Mouse (Mus musculus) myocyte (in vitro differentiated cells): ENCODE measurements around the gene Nckap5l. TPM values are rescaled to one million over a fixed set of nuclear protein-coding genes. Genes with fewer than 3 reads are reported as not detected.
A peak's percentile ranks its signal among the peaks of the same experiment; 100 is the strongest.

ENCODE experiments used
- H3K27me3 ChIP-seq: one replicate; pipeline ENCODE4 v1.6.1; 2011; ENCODE audit not compliant: control insufficient read depth, insufficient read depth, insufficient read length
- H3K36me3 ChIP-seq: one replicate; pipeline ENCODE4 v1.6.1; 2011; ENCODE audit not compliant: control insufficient read depth, insufficient read depth
- H3K4me2 ChIP-seq: one replicate; pipeline ENCODE4 v1.6.1; 2011; ENCODE audit warnings: low read depth, control low read depth
- H3K4me3 ChIP-seq: one replicate; pipeline ENCODE4 v1.5.1; 2011; ENCODE audit warnings: mild to moderate bottlenecking, control low read depth, moderate library complexity
- H3K79me2 ChIP-seq: one replicate; pipeline ENCODE4 v1.6.1; 2011; ENCODE audit not compliant: control insufficient read depth, insufficient read depth
- H3ac ChIP-seq: one replicate; pipeline ENCODE4 v1.6.1; 2011; ENCODE audit not compliant: control insufficient read depth, insufficient read length
- CEBPB ChIP-seq: IDR thresholded peaks from 2 replicates; pipeline ENCODE4 v1.6.1; 2011; ENCODE audit warnings: mild to moderate bottlenecking, moderate library complexity; ENCODE audit not compliant: poor library complexity, insufficient read depth, severe bottlenecking
- E2F4 ChIP-seq: IDR thresholded peaks from one replicate; pipeline ENCODE4 v1.6.1; 2011; ENCODE audit warnings: mild to moderate bottlenecking, control low read depth, moderate library complexity; ENCODE audit not compliant: insufficient read depth
- MAX ChIP-seq: IDR thresholded peaks from one replicate; pipeline ENCODE4 v1.6.1; 2011; ENCODE audit warnings: low read depth, mild to moderate bottlenecking, control low read depth
- MYOD1 ChIP-seq, 3 experiments: IDR thresholded peaks; one replicate each; pipeline ENCODE4 v1.6.1; 2011; ENCODE audit warnings: control low read depth in 2 of 3, low read depth in 2 of 3, mild to moderate bottlenecking in 2 of 3, moderate library complexity in 1 of 3; ENCODE audit not compliant: insufficient read length in 2 of 3, control insufficient read depth in 1 of 3
- MYOG ChIP-seq, 3 experiments: IDR thresholded peaks; one replicate each; pipeline ENCODE4 v1.6.1; 2011; ENCODE audit warnings: control low read depth in 2 of 3, low read depth in 2 of 3, mild to moderate bottlenecking in 2 of 3; ENCODE audit not compliant: insufficient read length in 2 of 3, control insufficient read depth in 1 of 3, insufficient read depth in 1 of 3
- POLR2A ChIP-seq: IDR thresholded peaks from one replicate; pipeline ENCODE4 v1.6.1; 2011; ENCODE audit warnings: low read depth, mild to moderate bottlenecking, control low read depth, moderate library complexity; ENCODE audit not compliant: insufficient read length
- POLR2AphosphoS2 ChIP-seq: IDR thresholded peaks from one replicate; pipeline ENCODE4 v1.6.1; 2011; ENCODE audit warnings: low read depth, control low read depth; ENCODE audit not compliant: insufficient read length
- REST ChIP-seq: IDR thresholded peaks from one replicate; pipeline ENCODE4 v1.6.1; 2011; ENCODE audit warnings: mild to moderate bottlenecking, control low read depth, moderate library complexity; ENCODE audit not compliant: insufficient read depth, insufficient read length
- SRF ChIP-seq: IDR thresholded peaks from one replicate; pipeline ENCODE4 v1.6.1; 2011; ENCODE audit warnings: low read depth; ENCODE audit not compliant: control insufficient read depth, insufficient read length
- TCF12 ChIP-seq: IDR thresholded peaks from one replicate; pipeline ENCODE4 v1.6.1; 2011; ENCODE audit warnings: mild to moderate bottlenecking, control low read depth; ENCODE audit not compliant: poor library complexity, insufficient read depth, severe bottlenecking
- TCF3 ChIP-seq: IDR thresholded peaks from one replicate; pipeline ENCODE4 v1.6.1; 2011; ENCODE audit warnings: low read depth, control low read depth; ENCODE audit not compliant: insufficient read length
- USF1 ChIP-seq: IDR thresholded peaks from one replicate; pipeline ENCODE4 v1.6.1; 2011; ENCODE audit warnings: low read depth, mild to moderate bottlenecking, control low read depth, moderate library complexity
- polyA plus RNA-seq: library from polyadenylated mRNA; unstranded; fragments of >200 nt; fragmentation: generic; extraction: Trizol; gene quantifications from one replicate; pipeline ENCODE4 v1.2.1, GENCODE M21; 2012; ENCODE audit warnings: missing spikeins

Gene Nckap5l
- polyA plus RNA-seq, 1 experiment, result 40.9 TPM

DNA sequence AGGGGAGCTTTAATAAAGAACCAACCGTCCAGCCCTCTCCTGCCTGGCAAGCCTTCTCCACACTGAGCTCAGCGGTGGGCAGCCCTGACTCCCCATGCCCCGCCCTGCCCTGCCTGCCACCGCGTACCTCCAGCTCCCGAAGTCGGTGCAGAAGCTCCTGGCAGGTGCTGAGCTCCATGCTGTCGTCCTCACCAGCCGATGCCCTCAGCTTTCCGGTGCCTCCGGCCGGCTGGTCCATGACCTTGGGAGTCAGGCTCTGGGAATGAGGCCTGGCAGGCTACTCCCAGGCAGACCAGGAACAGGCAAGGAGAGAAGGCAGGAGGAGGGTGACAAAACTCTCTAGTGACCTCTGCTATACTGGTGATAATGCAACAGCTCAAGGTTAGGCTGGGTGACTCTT is 23.6 kb downstream of the Nckap5l start:
- Histone ChIP-seq H3K4me2 (no peak overlapping the region), H3K27me3 (no peaks in the 10 kb centered on the region), H3ac (no peak overlapping the region), H3K79me2 (peaks cover 61% of the 10 kb centered on the region), H3K4me3 (no peak overlapping the region), H3K36me3 (peaks cover 15% of the 10 kb centered on the region)
- TF ChIP-seq MYOD1 (IDR thresholded peaks at IDR 0.05; ENCODE audit: control insufficient read depth in 1 of 3, insufficient read length in 2 of 3, low read depth in 2 of 3) (peak in 1 of 3 experiments; percentile 10), MYOG (IDR thresholded peaks at IDR 0.05; ENCODE audit: control insufficient read depth in 1 of 3, insufficient read depth in 1 of 3, insufficient read length in 2 of 3, low read depth in 2 of 3) (peak in 1 of 3 experiments; percentile 34), USF1 (no peak), POLR2AphosphoS2 (no peak)

DNA sequence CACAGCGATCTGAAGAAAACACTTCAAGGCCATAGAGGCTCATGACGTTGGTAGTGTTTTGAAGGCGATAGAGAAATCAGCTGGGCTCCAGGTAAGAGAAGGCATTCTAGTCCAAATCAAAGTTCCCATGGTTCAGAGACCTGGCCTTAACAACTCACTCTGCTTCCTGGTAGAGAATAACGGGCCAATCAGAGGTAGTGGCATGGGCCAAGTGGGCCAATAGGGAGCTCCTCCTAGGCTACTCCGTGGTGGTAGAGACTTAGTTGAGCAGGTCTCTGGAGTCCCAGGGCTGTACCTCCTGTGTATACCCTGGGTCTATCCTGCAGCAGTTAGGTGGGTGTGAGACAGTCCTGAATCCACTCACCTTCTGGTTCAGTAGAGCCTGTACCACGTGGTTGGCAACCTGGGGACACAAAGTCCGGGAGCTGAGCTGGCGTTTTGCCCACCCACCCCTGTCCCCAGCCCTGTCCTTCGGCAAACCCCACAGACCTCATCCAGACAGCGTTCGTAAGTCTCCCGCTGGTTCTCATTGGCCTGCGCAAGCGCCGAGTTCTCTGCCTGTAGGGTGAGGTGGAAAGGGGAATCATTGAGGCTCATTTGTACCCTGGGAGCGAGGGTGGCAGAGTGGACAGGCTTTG is 24.3 kb downstream of the Nckap5l start:
- no peaks in the 10 kb centered on the region for H3K27me3 ChIP-seq
- no peak overlapping the region for H3ac ChIP-seq
- H3K79me2 ChIP-seq, result peaks cover 54% of the 10 kb centered on the region
- no peak for TF ChIP-seq TCF3
- TF ChIP-seq REST, result no peak
- no peak for TF ChIP-seq MAX
- no peak for TF ChIP-seq MYOG (IDR thresholded peaks at IDR 0.05; ENCODE audit: control insufficient read depth in 1 of 3, insufficient read depth in 1 of 3, insufficient read length in 2 of 3, low read depth in 2 of 3)
- peak; percentile 2 for TF ChIP-seq POLR2AphosphoS2
- peak overlapping the region; percentile 79 for H3K4me2 ChIP-seq
- H3K36me3 ChIP-seq, result peaks cover 16% of the 10 kb centered on the region
- no peak overlapping the region for H3K4me3 ChIP-seq

DNA sequence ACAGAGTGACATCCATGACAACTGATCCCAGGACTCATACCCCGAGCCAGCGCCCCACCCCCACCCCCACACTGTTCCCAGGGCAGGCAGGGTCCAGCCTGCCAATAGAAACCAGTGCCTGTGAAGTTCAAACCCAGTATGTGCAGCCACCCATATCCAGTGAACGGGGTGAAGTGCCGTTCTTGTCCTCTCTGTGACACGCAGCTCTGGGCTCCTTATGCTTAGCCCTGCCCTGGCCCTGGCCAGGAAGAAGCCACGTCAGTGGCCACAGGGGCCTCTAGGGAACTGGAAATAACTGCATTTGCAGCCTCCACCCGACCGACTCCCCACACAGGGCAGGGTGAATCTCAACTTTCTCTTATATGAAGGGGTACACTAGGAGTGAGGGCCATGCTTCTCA is 25.6 kb downstream of the Nckap5l start:
- Histone ChIP-seq H3K36me3 (peaks cover 20% of the 10 kb centered on the region), H3ac (no peak overlapping the region), H3K4me3 (no peak overlapping the region), H3K79me2 (peaks cover 42% of the 10 kb centered on the region), H3K4me2 (peak overlapping the region; percentile 79), H3K27me3 (no peaks in the 10 kb centered on the region)
- no peak for TF ChIP-seq USF1
- TF ChIP-seq MYOG (IDR thresholded peaks at IDR 0.05; ENCODE audit: control insufficient read depth in 1 of 3, insufficient read depth in 1 of 3, insufficient read length in 2 of 3, low read depth in 2 of 3), result peak in 1 of 3 experiments; percentile 5
- TF ChIP-seq POLR2A, result peak; percentile 23

DNA sequence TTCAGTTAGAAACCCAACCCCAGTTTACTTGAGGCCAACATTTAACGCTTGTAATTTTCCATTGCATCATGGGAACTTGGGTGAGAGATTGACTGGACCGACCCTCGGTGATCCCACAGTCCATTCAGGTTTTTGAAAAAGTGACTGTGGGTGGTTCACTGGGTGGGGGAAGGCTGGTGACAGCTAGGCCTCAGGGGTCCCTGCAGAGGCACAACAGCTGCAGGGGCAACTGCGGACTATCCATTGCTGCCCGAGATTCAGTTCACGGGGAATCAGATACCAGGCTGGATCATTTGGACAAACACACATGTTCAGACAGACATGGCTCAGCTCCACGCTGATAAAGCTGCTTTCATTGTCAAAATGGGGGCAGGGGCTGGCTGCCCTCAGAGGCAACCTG is 26.0 kb downstream of the Nckap5l start:
- TF ChIP-seq POLR2AphosphoS2, result peak; percentile 49
- peak; percentile 52 for TF ChIP-seq TCF12
- no peak for TF ChIP-seq POLR2A
- peak in 2 of 3 experiments; percentile 94 to 96 for TF ChIP-seq MYOD1 (IDR thresholded peaks at IDR 0.05; ENCODE audit: control insufficient read depth in 1 of 3, insufficient read length in 2 of 3, low read depth in 2 of 3)
- TF ChIP-seq USF1, result no peak
- peak in 2 of 3 experiments; percentile 86 to 92 for TF ChIP-seq MYOG (IDR thresholded peaks at IDR 0.05; ENCODE audit: control insufficient read depth in 1 of 3, insufficient read depth in 1 of 3, insufficient read length in 2 of 3, low read depth in 2 of 3)
- peaks cover 20% of the 10 kb centered on the region for H3K36me3 ChIP-seq

DNA sequence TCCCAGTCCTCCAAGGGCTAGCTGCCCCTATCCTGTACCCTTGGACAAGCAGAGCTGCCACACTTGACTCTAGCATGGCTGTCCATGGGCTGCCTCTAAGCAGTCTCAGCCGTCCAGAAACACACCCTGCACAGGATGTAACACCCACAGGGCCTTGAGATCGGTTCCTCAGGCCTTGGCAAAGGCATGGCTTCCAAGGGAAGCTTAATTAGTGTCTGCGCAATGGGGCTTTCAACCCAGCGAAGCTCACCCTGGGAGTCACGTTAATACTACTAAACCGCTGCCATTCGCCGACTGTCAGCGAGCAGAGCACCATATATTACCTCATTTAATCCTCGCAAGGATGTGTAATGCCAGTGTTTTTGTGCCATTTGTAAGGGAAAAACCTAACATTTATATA is 26.5 kb downstream of the Nckap5l start:
- Histone ChIP-seq H3K79me2 (peaks cover 33% of the 10 kb centered on the region), H3K4me3 (no peak overlapping the region), H3K36me3 (peaks cover 20% of the 10 kb centered on the region), H3K4me2 (peak overlapping the region; percentile 79), H3ac (no peak overlapping the region), H3K27me3 (no peaks in the 10 kb centered on the region)
- TF ChIP-seq MYOG (IDR thresholded peaks at IDR 0.05; ENCODE audit: control insufficient read depth in 1 of 3, insufficient read depth in 1 of 3, insufficient read length in 2 of 3, low read depth in 2 of 3), result no peak
- TF ChIP-seq SRF, result no peak
- no peak for TF ChIP-seq MAX
- TF ChIP-seq POLR2AphosphoS2, result no peak
- TF ChIP-seq USF1, result no peak
- no peak for TF ChIP-seq REST
- no peak for TF ChIP-seq TCF12
- no peak for TF ChIP-seq MYOD1 (IDR thresholded peaks at IDR 0.05; ENCODE audit: control insufficient read depth in 1 of 3, insufficient read length in 2 of 3, low read depth in 2 of 3)
- TF ChIP-seq CEBPB, result no peak
- no peak for TF ChIP-seq E2F4
- no peak for TF ChIP-seq POLR2A
- no peak for TF ChIP-seq TCF3

More for the DNA sequence above, 26.0 kb downstream of the Nckap5l start:
- Histone ChIP-seq H3K4me2 (peak overlapping the region; percentile 79), H3ac (no peak overlapping the region), H3K4me3 (no peak overlapping the region), H3K79me2 (peaks cover 37% of the 10 kb centered on the region), H3K27me3 (no peaks in the 10 kb centered on the region)
